Mouse (Mus musculus) liver, postnatal 0 days (tissue): ENCODE results near the gene Prss2.

Experiments used
- CTCF ChIP-seq: sonication (generic); IDR thresholded peaks from 2 replicates; pipeline ENCODE4 v1.5.1; 2016; ENCODE audit warnings: antibody characterized with exemption, low read depth
- EP300 ChIP-seq: IDR thresholded peaks from 2 replicates; pipeline ENCODE4 v1.6.1; 2016; ENCODE audit warnings: antibody characterized with exemption, low read depth, mild to moderate bottlenecking

DNA sequence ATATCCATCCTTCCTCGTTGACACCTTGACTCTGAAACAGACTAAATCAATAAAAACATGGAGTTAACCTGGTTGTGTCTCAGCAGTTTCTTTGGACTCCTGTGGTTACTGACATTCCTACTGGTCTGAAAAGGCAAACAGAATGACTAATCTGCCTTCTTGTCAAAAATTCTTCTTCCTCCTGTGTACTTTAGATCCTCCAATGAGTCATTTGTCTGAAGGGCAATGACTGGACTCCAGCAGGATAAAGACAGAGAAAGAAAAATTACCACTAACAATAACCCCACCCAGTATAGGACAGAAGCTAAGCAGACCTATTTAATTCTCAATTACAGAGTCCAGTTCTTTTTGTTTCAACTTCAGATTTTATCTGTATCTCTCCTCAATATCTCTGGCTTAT, 26.7 kb downstream of the Prss2 start:
- TF ChIP-seq CTCF = no peak
- TF ChIP-seq EP300 = no peak
